11 mouse cellular contexts compared by ENCODE assay signal in the genomic region with DNA sequence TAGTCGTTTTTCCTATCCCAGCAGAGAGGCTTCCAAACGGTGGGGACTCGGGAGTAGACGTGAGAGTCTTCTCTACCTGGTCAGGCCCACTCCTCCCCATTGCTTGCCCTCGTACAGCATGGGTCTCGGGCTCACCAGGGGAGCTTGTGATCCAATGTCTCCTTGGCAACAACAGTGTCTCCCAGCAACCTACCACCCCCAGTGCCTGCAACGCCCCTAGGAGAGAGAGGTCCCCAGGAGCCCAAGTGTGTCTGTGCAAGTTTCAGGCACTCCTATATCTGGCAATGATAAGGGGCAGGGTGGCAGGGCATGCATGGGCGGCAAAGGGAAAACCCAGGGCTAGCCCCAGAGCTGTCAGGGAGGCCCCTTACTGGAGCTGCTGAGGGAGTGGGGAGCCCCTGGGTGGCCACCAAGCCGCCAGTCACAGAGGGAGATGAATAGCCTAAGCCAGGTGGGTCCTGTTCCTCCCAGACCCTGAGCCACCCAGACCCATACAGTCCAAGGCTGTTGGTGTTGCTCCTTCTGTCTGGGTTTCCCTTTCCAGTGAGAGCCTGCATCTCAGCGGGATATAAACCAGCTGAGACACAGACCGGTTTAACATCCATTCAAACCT. TPM values are rescaled to one million over a fixed set of nuclear protein-coding genes. Genes with fewer than 3 reads are reported as not detected.
DNase-seq lines count a peak whose midpoint lies in the region; ATAC-seq lines count a peak whose summit lies in the region.
"Had no signal": no experiment of that assay in that cellular context is flagged by ENCODE, and none has a peak within 500 bp of the region (broad histone marks: within the 10 kb centered on the region; RNA-seq: fewer than 3 reads in every experiment).

No protein-coding gene starts in this region.

- ATAC-seq in hindbrain, embryonic 14.5 days (ENCODE audit: low FRiP score) = no peak
- ATAC-seq in neural tube, embryonic 11.5 days (ENCODE audit: insufficient read depth, low FRiP score, low TSS enrichment) = no peak
- no peak for ATAC-seq in midbrain, embryonic 14.5 days (ENCODE audit: low FRiP score, low TSS enrichment)
- no peak; the same call in 1 of the 2 replicates for ATAC-seq in kidney, embryonic 14.5 days (ENCODE audit: low FRiP score, low TSS enrichment)

- no peak overlapping the region for H3K9ac ChIP-seq in hindbrain, embryonic 14.5 days
- peak overlapping the region; percentile 24; the same call in 1 of the 2 replicates for H3K9ac ChIP-seq in neural tube, embryonic 11.5 days (ENCODE audit: low read length)
- H3K9ac ChIP-seq in midbrain, embryonic 14.5 days (replicated peaks; ENCODE audit: low read length) = peak overlapping the region; percentile 20; the same call in 1 of the 2 replicates
- H3K9ac ChIP-seq in kidney, embryonic 14.5 days (ENCODE audit: low read depth, low read length) = no peak overlapping the region
- H3K9ac ChIP-seq: embryonic facial prominence, embryonic 12.5 days; liver, embryonic 14.5 days had no signal

- no peak overlapping the region for H3K4me2 ChIP-seq in hindbrain, embryonic 14.5 days (replicated peaks)
- H3K4me2 ChIP-seq in neural tube, embryonic 11.5 days (ENCODE audit: low read depth) = no peak overlapping the region
- no peak overlapping the region for H3K4me2 ChIP-seq in midbrain, embryonic 14.5 days (ENCODE audit: low read length)
- H3K4me2 ChIP-seq in kidney, embryonic 14.5 days (replicated peaks; ENCODE audit: low read depth, low read length) = no peak overlapping the region
- H3K4me2 ChIP-seq: embryonic facial prominence, embryonic 12.5 days had no signal

- H3K27me3 ChIP-seq in hindbrain, embryonic 10.5 days (ENCODE audit: insufficient read depth, poor library complexity, severe bottlenecking) = peaks cover 77% of the 10 kb centered on the region
- no peaks in the 10 kb centered on the region for H3K27me3 ChIP-seq in hindbrain, embryonic 14.5 days (ENCODE audit: control insufficient read depth, insufficient read depth, low read length)
- peaks cover 9% of the 10 kb centered on the region for H3K27me3 ChIP-seq in neural tube, embryonic 11.5 days (ENCODE audit: control insufficient read depth, insufficient read depth, low read length)
- H3K27me3 ChIP-seq in midbrain, embryonic 14.5 days (ENCODE audit: control insufficient read depth, insufficient read depth, low read length) = no peaks in the 10 kb centered on the region
- 0 out of 2 replicates have a peak, but pooled peaks cover 10% of the 10 kb centered on the region for H3K27me3 ChIP-seq in kidney, embryonic 14.5 days (ENCODE audit: control insufficient read depth, insufficient read depth, low read length)

- H3K27ac ChIP-seq in hindbrain, embryonic 10.5 days = 0 out of 2 replicates have a peak overlapping the region, but pooled peaks have one; percentile 51
- no peak overlapping the region for H3K27ac ChIP-seq in hindbrain, embryonic 14.5 days
- no peak overlapping the region for H3K27ac ChIP-seq in neural tube, embryonic 11.5 days (ENCODE audit: low read depth, low read length)
- 0 out of 2 replicates have a peak overlapping the region, but pooled peaks have one; percentile 8 for H3K27ac ChIP-seq in midbrain, embryonic 14.5 days (replicated peaks; ENCODE audit: low read depth, low read length)
- H3K27ac ChIP-seq in kidney, embryonic 14.5 days (ENCODE audit: low read depth, low read length) = no peak overlapping the region
- H3K27ac ChIP-seq: embryonic facial prominence, embryonic 12.5 days; liver, embryonic 14.5 days had no signal

- peaks cover 62% of the 10 kb centered on the region for H3K4me1 ChIP-seq in hindbrain, embryonic 10.5 days (replicated peaks)
- peaks cover 37% of the 10 kb centered on the region for H3K4me1 ChIP-seq in hindbrain, embryonic 14.5 days (replicated peaks; ENCODE audit: control insufficient read depth, insufficient read depth, low read length)
- H3K4me1 ChIP-seq in neural tube, embryonic 11.5 days (ENCODE audit: control insufficient read depth, insufficient read depth, low read length) = peaks cover 36% of the 10 kb centered on the region
- peaks cover 38% of the 10 kb centered on the region for H3K4me1 ChIP-seq in midbrain, embryonic 14.5 days (ENCODE audit: control insufficient read depth, insufficient read depth, low read length)
- peaks cover 30% of the 10 kb centered on the region for H3K4me1 ChIP-seq in kidney, embryonic 14.5 days (ENCODE audit: control insufficient read depth, insufficient read depth, low read length)

- H3K4me3 ChIP-seq in hindbrain, embryonic 10.5 days = no peak overlapping the region
- H3K4me3 ChIP-seq in hindbrain, embryonic 14.5 days (replicated peaks; ENCODE audit: low read length) = no peak overlapping the region
- H3K4me3 ChIP-seq in neural tube, embryonic 11.5 days (ENCODE audit: low read depth, low read length) = no peak overlapping the region
- H3K4me3 ChIP-seq in midbrain, embryonic 14.5 days (replicated peaks; ENCODE audit: low read depth, low read length) = no peak overlapping the region
- no peak overlapping the region for H3K4me3 ChIP-seq in kidney, embryonic 14.5 days (ENCODE audit: low read length)
- H3K4me3 ChIP-seq: embryonic facial prominence, embryonic 12.5 days had no signal

- H3K36me3 ChIP-seq in hindbrain, embryonic 10.5 days = no peaks in the 10 kb centered on the region
- H3K36me3 ChIP-seq in hindbrain, embryonic 14.5 days (replicated peaks; ENCODE audit: control insufficient read depth, insufficient read depth) = no peaks in the 10 kb centered on the region
- no peaks in the 10 kb centered on the region for H3K36me3 ChIP-seq in neural tube, embryonic 11.5 days (ENCODE audit: control insufficient read depth, insufficient read depth, low read length)
- no peaks in the 10 kb centered on the region for H3K36me3 ChIP-seq in midbrain, embryonic 14.5 days (ENCODE audit: control insufficient read depth, insufficient read depth, low read length)
- H3K36me3 ChIP-seq in kidney, embryonic 14.5 days (ENCODE audit: control insufficient read depth, insufficient read depth, low read length) = no peaks in the 10 kb centered on the region
- H3K36me3 ChIP-seq: embryonic facial prominence, embryonic 12.5 days; G1E had no signal

- no peaks in the 10 kb centered on the region for H3K9me3 ChIP-seq in hindbrain, embryonic 10.5 days
- H3K9me3 ChIP-seq in hindbrain, embryonic 14.5 days (ENCODE audit: control insufficient read depth, low read length) = no peaks in the 10 kb centered on the region
- H3K9me3 ChIP-seq in neural tube, embryonic 11.5 days (ENCODE audit: control insufficient read depth, low read length) = no peaks in the 10 kb centered on the region
- no peaks in the 10 kb centered on the region for H3K9me3 ChIP-seq in midbrain, embryonic 14.5 days (ENCODE audit: control insufficient read depth, low read length)
- H3K9me3 ChIP-seq in kidney, embryonic 14.5 days (ENCODE audit: control insufficient read depth, low read length) = no peaks in the 10 kb centered on the region
- H3K9me3 ChIP-seq: embryonic facial prominence, embryonic 12.5 days had no signal

- 46% methylated on average over 11 of the region's 11 CpGs for WGBS in hindbrain, embryonic 10.5 days
- 40% methylated on average over 11 of the region's 11 CpGs for WGBS in hindbrain, embryonic 14.5 days
- 39% methylated on average over 11 of the region's 11 CpGs for WGBS in neural tube, embryonic 11.5 days
- WGBS in midbrain, embryonic 14.5 days = 38% methylated on average over 11 of the region's 11 CpGs
- 48% methylated on average over 11 of the region's 11 CpGs for WGBS in kidney, embryonic 14.5 days

- no peak for DNase-seq in hindbrain, embryonic 10.5 days (ENCODE audit: low spot score)
- DNase-seq in hindbrain, embryonic 14.5 days (ENCODE audit: low spot score) = no peak
- DNase-seq in neural tube, embryonic 11.5 days (ENCODE audit: low spot score) = no peak
- no peak for DNase-seq in neural tube, embryonic 10.5 days (ENCODE audit: extremely low spot score, low spot score)
- no peak for DNase-seq in midbrain, embryonic 14.5 days
- no peak for DNase-seq in thymus, postnatal 0 days (ENCODE audit: low spot score)
- DNase-seq: cerebellum, adult 9-10 months had no signal

RNA-seq across cellular contexts. Expression of gene Cbx4, which starts 42.8 kb away (rescaled TPM):
- 4.4 and 8.2 TPM in 2 replicates for polyA plus RNA-seq in hindbrain, embryonic 10.5 days (2016; fragmentation: Nextera tagmentation; extraction: Ambion mirVana)
- 16.8 and 20.2 TPM in 2 replicates for polyA plus RNA-seq in hindbrain, embryonic 14.5 days (2014; fragmentation: Nextera tagmentation; extraction: Ambion mirVana)
- 6.0 and 6.1 TPM in 2 replicates for polyA plus RNA-seq in neural tube, embryonic 11.5 days (2014; fragmentation: Nextera tagmentation; extraction: Ambion mirVana)
- 19.0 and 19.3 TPM in 2 replicates for polyA plus RNA-seq in midbrain, embryonic 14.5 days (2014; fragmentation: Nextera tagmentation; extraction: Ambion mirVana)
- 25.1 and 26.8 TPM in 2 replicates for polyA plus RNA-seq in thymus, postnatal 0 days (2015; fragmentation: Nextera tagmentation; extraction: Ambion mirVana)
- 4.9 and 8.3 TPM in 2 replicates for polyA plus RNA-seq in kidney, embryonic 14.5 days (2014; fragmentation: Nextera tagmentation; extraction: Ambion mirVana)

Comparison
In these comparisons a context has a peak if more than half of its experiments do, and no peak if none do; other contexts are left out.
1. H3K27ac ChIP-seq: peak in hindbrain, embryonic 10.5 days (single experiment) and midbrain, embryonic 14.5 days (single experiment); none in hindbrain, embryonic 14.5 days (single experiment), neural tube, embryonic 11.5 days (single experiment) and kidney, embryonic 14.5 days (single experiment).
2. H3K9ac ChIP-seq: peak in neural tube, embryonic 11.5 days (single experiment) and midbrain, embryonic 14.5 days (single experiment); none in hindbrain, embryonic 14.5 days (single experiment) and kidney, embryonic 14.5 days (single experiment).